Mouse (Mus musculus): ENCODE measurements around the gene Cxcl1. TPM values are rescaled to one million over a fixed set of nuclear protein-coding genes. Genes with fewer than 3 reads are reported as not detected.
A peak's percentile ranks its signal among the peaks of the same experiment; 100 is the strongest.
"Not testable (repeated sequence)": the region's sequence is repeated elsewhere in the genome, so short reads cannot be mapped to it uniquely, and the experiment has no call there.

The Cxcl1 gene
- 1 to 10 TPM; 1.1 to 1.3 TPM for total RNA-seq (2021)
- long read RNA-seq, partial matches to known transcripts: 0 of 1 reads
- long read RNA-seq, other reads (novel, unspliced or antisense): 0 of 1 reads

GRCm38 (mm10) chr5:90890519-90891463, at the start of gene Cxcl1:
Gene Cxcl1 (plus strand): TSS chr5:90891241.
- DNase-seq (ENCODE audit: low spot score in 2 of 2): peak in 1 of 2 experiments; percentile 40

- DNase-seq (ENCODE audit: low spot score in 2 of 2): no peak
Measured at GRCm38 (mm10) chr5:90843891-90844290, 47.1 kb upstream of the Cxcl1 start.

- DNase-seq (ENCODE audit: low spot score in 2 of 2): not testable (repeated sequence)
Measured at GRCm38 (mm10) chr5:90850096-90850495, 40.9 kb upstream of the Cxcl1 start.

- DNase-seq (ENCODE audit: low spot score in 2 of 2): not testable (repeated sequence)
Measured at GRCm38 (mm10) chr5:90851391-90851790, 39.6 kb upstream of the Cxcl1 start.

- no peak for DNase-seq (ENCODE audit: low spot score in 2 of 2)
Measured at GRCm38 (mm10) chr5:90853206-90853605, 37.8 kb upstream of the Cxcl1 start.

GRCm38 (mm10) chr5:90855308-90856230, 35.5 kb upstream of the Cxcl1 start:
- DNase-seq (ENCODE audit: low spot score in 2 of 2): no peak

- DNase-seq (ENCODE audit: low spot score in 2 of 2): no peak
Measured at GRCm38 (mm10) chr5:90857463-90857862, 33.6 kb upstream of the Cxcl1 start.

GRCm38 (mm10) chr5:90858429-90858828, 32.6 kb upstream of the Cxcl1 start:
- DNase-seq (ENCODE audit: low spot score in 2 of 2): no peak

GRCm38 (mm10) chr5:90859031-90859430, 32.0 kb upstream of the Cxcl1 start:
- no peak for DNase-seq (ENCODE audit: low spot score in 2 of 2)

GRCm38 (mm10) chr5:90861876-90862375, 29.1 kb upstream of the Cxcl1 start:
- DNase-seq (ENCODE audit: low spot score in 2 of 2): no peak

GRCm38 (mm10) chr5:90866770-90867169, 24.3 kb upstream of the Cxcl1 start:
- DNase-seq (ENCODE audit: low spot score in 2 of 2): no peak

- no peak for DNase-seq (ENCODE audit: low spot score in 2 of 2)
Measured at GRCm38 (mm10) chr5:90872377-90872776, 18.7 kb upstream of the Cxcl1 start.

GRCm38 (mm10) chr5:90876045-90876444, 15.0 kb upstream of the Cxcl1 start:
- DNase-seq (ENCODE audit: low spot score in 2 of 2): no peak

GRCm38 (mm10) chr5:90876471-90877172, 14.4 kb upstream of the Cxcl1 start:
- DNase-seq (ENCODE audit: low spot score in 2 of 2): no peak

GRCm38 (mm10) chr5:90877173-90877512, 13.9 kb upstream of the Cxcl1 start:
- DNase-seq (ENCODE audit: low spot score in 2 of 2): no peak

- no peak for DNase-seq (ENCODE audit: low spot score in 2 of 2)
Measured at GRCm38 (mm10) chr5:90879307-90880014, 11.6 kb upstream of the Cxcl1 start.

GRCm38 (mm10) chr5:90880335-90880850, 10.6 kb upstream of the Cxcl1 start:
- DNase-seq (ENCODE audit: low spot score in 2 of 2): no peak

- no peak for DNase-seq (ENCODE audit: low spot score in 2 of 2)
Measured at GRCm38 (mm10) chr5:90881021-90881420, 10.0 kb upstream of the Cxcl1 start.

GRCm38 (mm10) chr5:90881682-90882081, 9.4 kb upstream of the Cxcl1 start:
- DNase-seq (ENCODE audit: low spot score in 2 of 2): no peak

GRCm38 (mm10) chr5:90882146-90882545, 8.9 kb upstream of the Cxcl1 start:
- no peak for DNase-seq (ENCODE audit: low spot score in 2 of 2)
